Mouse (Mus musculus) liver, adult 2 months (tissue): ENCODE results near the gene Ndufs3.

Source experiments
- CTCF ChIP-seq: fragments of 200-500 bp; IDR thresholded peaks from 2 replicates; pipeline ENCODE4 v1.5.1; 2011; ENCODE audit warnings: low read depth, low read length, control low read depth
- POLR2A ChIP-seq: fragments of 200-500 bp; IDR thresholded peaks from 2 replicates; pipeline ENCODE4 v1.6.1; 2011; ENCODE audit warnings: low read length, control low read depth; ENCODE audit not compliant: insufficient read depth; ENCODE audit errors: extremely low read depth

- no peak for TF ChIP-seq CTCF
- no peak for TF ChIP-seq POLR2A
Measured at GRCm38 (mm10) chr2:90904856-90905224, 213 bp upstream of the Ndufs3 start.
